Mouse (Mus musculus) lung, postnatal 0 days (tissue): ENCODE measurements at regions not wholly inside any gene's neighbourhood (a gene's known extent, or its start where the extent isn't known, plus 50 kb on each side); places are given as distances from the start of the nearest gene placed in this dataset.

Experiments
- CTCF ChIP-seq: IDR thresholded peaks from 2 replicates; pipeline ENCODE4 v1.5.1; 2016; ENCODE audit warnings: antibody characterized with exemption, mild to moderate bottlenecking
- EP300 ChIP-seq: IDR thresholded peaks from 2 replicates; pipeline ENCODE4 v1.6.1; 2016; ENCODE audit warnings: antibody characterized with exemption, mild to moderate bottlenecking, control low read depth

- no peak for TF ChIP-seq CTCF
- TF ChIP-seq EP300 = no peak
These were observed 1673.3 kb downstream of the Diaph2 start for GRCm38 (mm10) chrX:131422811-131423210.
